Mouse (Mus musculus) testis, adult 2 months (tissue): Measurements from ENCODE around the gene Rnf180. TPM values are rescaled to one million over a fixed set of nuclear protein-coding genes. Genes with fewer than 3 reads are reported as not detected.
A peak's percentile ranks its signal among the peaks of the same experiment; 100 is the strongest.

Experiments used
- H3K27ac ChIP-seq: fragments of 200-500 bp; 2 replicates; pipeline ENCODE4 v1.5.1; 2012; ENCODE audit warnings: low read depth, low read length; ENCODE audit not compliant: control insufficient read depth, insufficient read depth
- H3K27me3 ChIP-seq: fragments of 200-500 bp; 2 replicates; pipeline ENCODE4 v1.6.1; 2012; ENCODE audit warnings: mild to moderate bottlenecking, low read length, moderate library complexity; ENCODE audit not compliant: control insufficient read depth, insufficient read depth
- H3K36me3 ChIP-seq: fragments of 200-500 bp; 2 replicates; pipeline ENCODE4 v1.6.1; 2012; ENCODE audit warnings: mild to moderate bottlenecking, low read length; ENCODE audit not compliant: control insufficient read depth, insufficient read depth
- H3K4me1 ChIP-seq: fragments of 200-500 bp; 2 replicates; pipeline ENCODE4 v1.6.1; 2012; ENCODE audit warnings: low read length; ENCODE audit not compliant: control insufficient read depth, insufficient read depth
- H3K4me3 ChIP-seq: fragments of 200-500 bp; 2 replicates; pipeline ENCODE4 v1.5.1; 2012; ENCODE audit warnings: low read depth, mild to moderate bottlenecking, low read length, moderate library complexity, mixed read lengths; ENCODE audit not compliant: control insufficient read depth
- CTCF ChIP-seq: fragments of 200-500 bp; IDR thresholded peaks from 2 replicates; pipeline ENCODE4 v1.5.1; 2012; ENCODE audit warnings: low read depth, mild to moderate bottlenecking, inconsistent platforms, low read length, moderate library complexity; ENCODE audit not compliant: control insufficient read depth, insufficient read depth, insufficient replicate concordance
- POLR2A ChIP-seq: fragments of 200-500 bp; IDR thresholded peaks from 2 replicates; pipeline ENCODE4 v1.6.1; 2012; ENCODE audit warnings: low read depth, mild to moderate bottlenecking, inconsistent platforms, low read length, moderate library complexity; ENCODE audit not compliant: control insufficient read depth
- polyA plus RNA-seq: library from polyadenylated mRNA; depleted of rRNA; stranded (reverse); fragments of >200 nt; gene quantifications from 2 replicates; pipeline ENCODE4 v1.2.3, GENCODE M21; 2012; rRNA removed

The Rnf180 gene
- polyA plus RNA-seq, 1 experiment = 3.1 TPM

GRCm38 (mm10) chr13:105121617-105122016 is 173.0 kb downstream of the Rnf180 start:
- Histone ChIP-seq H3K4me3 (no peak overlapping the region), H3K27me3 (no peaks in the 10 kb centered on the region)

GRCm38 (mm10) chr13:105111599-105111998 is 183.0 kb downstream of the Rnf180 start:
- H3K4me3 ChIP-seq = no peak overlapping the region
- H3K4me1 ChIP-seq = no peaks in the 10 kb centered on the region
- no peak overlapping the region for H3K27ac ChIP-seq
- TF ChIP-seq POLR2A (no peak), CTCF (no peak)
- H3K27me3 ChIP-seq = no peaks in the 10 kb centered on the region
- H3K36me3 ChIP-seq = no peaks in the 10 kb centered on the region

More at GRCm38 (mm10) chr13:105121617-105122016, 173.0 kb downstream of the Rnf180 start:
- TF ChIP-seq CTCF (no peak), POLR2A (no peak)
- Histone ChIP-seq H3K4me1 (no peaks in the 10 kb centered on the region), H3K36me3 (no peaks in the 10 kb centered on the region), H3K27ac (no peak overlapping the region)

GRCm38 (mm10) chr13:105104385-105104784 is 190.2 kb downstream of the Rnf180 start:
- TF ChIP-seq POLR2A = no peak
- no peak for TF ChIP-seq CTCF
- Histone ChIP-seq H3K27me3 (no peaks in the 10 kb centered on the region), H3K4me3 (no peak overlapping the region), H3K4me1 (no peaks in the 10 kb centered on the region), H3K36me3 (no peaks in the 10 kb centered on the region), H3K27ac (no peak overlapping the region)

- no peak for TF ChIP-seq CTCF
- no peak for TF ChIP-seq POLR2A
- no peak overlapping the region for H3K27ac ChIP-seq
- no peaks in the 10 kb centered on the region for H3K36me3 ChIP-seq
- no peaks in the 10 kb centered on the region for H3K27me3 ChIP-seq
- no peak overlapping the region for H3K4me3 ChIP-seq
- H3K4me1 ChIP-seq = no peaks in the 10 kb centered on the region
Observed at GRCm38 (mm10) chr13:105100705-105101104, 193.9 kb downstream of the Rnf180 start.

GRCm38 (mm10) chr13:105096316-105096715 is 198.3 kb downstream of the Rnf180 start:
- no peak overlapping the region for H3K4me3 ChIP-seq
- no peaks in the 10 kb centered on the region for H3K4me1 ChIP-seq
- no peaks in the 10 kb centered on the region for H3K27me3 ChIP-seq
- H3K36me3 ChIP-seq = no peaks in the 10 kb centered on the region
- H3K27ac ChIP-seq = no peak overlapping the region
- no peak for TF ChIP-seq CTCF
- no peak for TF ChIP-seq POLR2A

GRCm38 (mm10) chr13:105089276-105089675 is 205.3 kb downstream of the Rnf180 start:
- no peak overlapping the region for H3K27ac ChIP-seq
- no peaks in the 10 kb centered on the region for H3K4me1 ChIP-seq
- TF ChIP-seq POLR2A = no peak
- no peak for TF ChIP-seq CTCF
- H3K36me3 ChIP-seq = no peaks in the 10 kb centered on the region
- H3K27me3 ChIP-seq = no peaks in the 10 kb centered on the region
- no peak overlapping the region for H3K4me3 ChIP-seq

- Histone ChIP-seq H3K4me1 (no peaks in the 10 kb centered on the region; the same call in 1 of the 2 replicates), H3K27me3 (no peaks in the 10 kb centered on the region), H3K4me3 (peak within 1 kb of the TSS; percentile 94), H3K36me3 (no peaks in the 10 kb centered on the region), H3K27ac (peak within 1 kb of the TSS; percentile 68)
- TF ChIP-seq CTCF (no peak), POLR2A (peak; percentile 96)
Observed at GRCm38 (mm10) chr13:105081862-105082261, 212.8 kb downstream of the Rnf180 start, which contains the start of gene 4933425L06Rik. Gene 4933425L06Rik (plus strand): TSS chr13:105082122.

Other genes with a start within 250 kb of the Rnf180 start
- 0.08 and 0.11 TPM in 2 replicates for gene Rgs7bp, start 239.9 kb downstream of the Rnf180 start, polyA plus RNA-seq
- gene 4933425L06Rik, start 212.7 kb downstream of the Rnf180 start, polyA plus RNA-seq = 2.4 and 2.7 TPM in 2 replicates
- 0.02 TPM in 1 of 2 replicates, not detected in the other for gene Htr1a, start 148.8 kb upstream of the Rnf180 start, polyA plus RNA-seq